Mouse (Mus musculus): Measurements from ENCODE around the gene Sesn3.
"Not testable (repeated sequence)": the region's sequence is repeated elsewhere in the genome, so short reads cannot be mapped to it uniquely, and the experiment has no call there.

- TF ChIP-seq GATA1 (IDR thresholded peaks at IDR 0.05; ENCODE audit: borderline replicate concordance, low read length); FLI1 (IDR thresholded peaks at IDR 0.05; ENCODE audit: low read length): not testable (repeated sequence)
Observed at GRCm38 (mm10) chr9:14345866-14346265, 71.0 kb downstream of the Sesn3 start.
